Mouse (Mus musculus) CD8-positive naive resting alpha-beta T cell, adult 2 months (primary cell): Measurements from ENCODE around the gene Styk1.

ENCODE experiments used
- DNase-seq, 2 experiments: peaks; one replicate each; pipeline ENCODE4 v3.0.0; 2022; ENCODE audit warnings: low read depth in 2 of 2, low spot score in 2 of 2

Styk1 gene

GRCm38 (mm10) chr6:131369866-131370616 lies 16.6 kb upstream of the Styk1 start:
- no peak for DNase-seq

GRCm38 (mm10) chr6:131367101-131367500 lies 13.7 kb upstream of the Styk1 start:
- no peak for DNase-seq

- DNase-seq: no peak
Measured at GRCm38 (mm10) chr6:131364353-131364752, 11.0 kb upstream of the Styk1 start.

GRCm38 (mm10) chr6:131362987-131363765 lies 9.8 kb upstream of the Styk1 start:
- no peak for DNase-seq

- no peak for DNase-seq
Measured at GRCm38 (mm10) chr6:131360693-131361092, 7.3 kb upstream of the Styk1 start.

- no peak for DNase-seq
Measured at GRCm38 (mm10) chr6:131359543-131359942, 6.1 kb upstream of the Styk1 start.

- no peak for DNase-seq
Measured at GRCm38 (mm10) chr6:131354913-131355312, 1.5 kb upstream of the Styk1 start.

- no peak for DNase-seq
Measured at GRCm38 (mm10) chr6:131347026-131347425, 6.4 kb downstream of the Styk1 start.

- DNase-seq: no peak
Measured at GRCm38 (mm10) chr6:131344346-131344745, 9.1 kb downstream of the Styk1 start.

- DNase-seq: no peak
Measured at GRCm38 (mm10) chr6:131340082-131340481, 13.3 kb downstream of the Styk1 start.

GRCm38 (mm10) chr6:131339309-131339708 lies 14.1 kb downstream of the Styk1 start:
- DNase-seq: no peak

GRCm38 (mm10) chr6:131338787-131339186 lies 14.6 kb downstream of the Styk1 start:
- DNase-seq: no peak

GRCm38 (mm10) chr6:131327076-131327475 lies 26.3 kb downstream of the Styk1 start:
- no peak for DNase-seq

- DNase-seq: no peak
Measured at GRCm38 (mm10) chr6:131321854-131322639, 31.4 kb downstream of the Styk1 start.

GRCm38 (mm10) chr6:131316155-131317101 lies 37.0 kb downstream of the Styk1 start:
- no peak for DNase-seq

- no peak for DNase-seq
Measured at GRCm38 (mm10) chr6:131308031-131308430, 45.4 kb downstream of the Styk1 start.

- DNase-seq: no peak
Measured at GRCm38 (mm10) chr6:131304776-131305175, 48.6 kb downstream of the Styk1 start.

GRCm38 (mm10) chr6:131298531-131298930 lies 54.9 kb downstream of the Styk1 start:
- DNase-seq: no peak

- DNase-seq: no peak
Measured at GRCm38 (mm10) chr6:131294435-131295112, 58.8 kb downstream of the Styk1 start.

GRCm38 (mm10) chr6:131293916-131294315 lies 59.5 kb downstream of the Styk1 start:
- DNase-seq: no peak
